Mouse (Mus musculus) left cerebral cortex, postnatal 25 days (tissue): ENCODE results near the gene Cdh1. TPM values are rescaled to one million over a fixed set of nuclear protein-coding genes. Genes with fewer than 3 reads are reported as not detected.

Experiments used
- DNase-seq, 2 experiments: peaks; one replicate each; pipeline ENCODE4 v3.0.0; 2022; ENCODE audit warnings: low spot score in 2 of 2, mixed read lengths in 1 of 2
- intact Hi-C: fragments of 180-260 bp; cut with DNase I; formaldehyde crosslinking; loops from one replicate; pipeline ENCODE4 v1.15.1; 2025
- total RNA-seq, 2 experiments: library from RNA; stranded (reverse); gene quantifications; 2 replicates each; pipeline ENCODE4 v1.2.3; 2021

The Cdh1 gene
- total RNA-seq, 2 experiments from 2014 or later, result 2.3 to 2.5 TPM

GRCm38 (mm10) chr8:106643100-106643499, 39.9 kb downstream of the Cdh1 start:
- DNase-seq, result no peak
- intact Hi-C loops, result no loop called here

DNA sequence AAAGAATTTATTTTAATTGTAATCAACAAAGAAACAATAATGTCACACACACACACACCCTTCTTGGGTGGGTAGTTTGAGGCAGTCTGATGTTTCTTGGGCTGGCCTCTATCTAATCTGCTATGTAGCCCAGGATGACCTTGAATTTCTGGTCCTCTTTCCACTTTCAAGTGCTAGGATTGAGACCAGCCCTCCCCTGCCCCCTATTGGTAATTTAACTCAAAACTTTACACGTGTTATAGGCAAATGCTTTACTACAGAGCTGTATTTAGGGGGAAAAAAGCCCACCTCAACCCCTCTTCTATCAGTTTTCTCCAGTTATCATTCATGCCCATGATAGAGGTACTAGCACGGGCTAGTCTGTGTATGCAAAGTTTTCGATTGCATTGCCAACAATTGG, 41.8 kb downstream of the Cdh1 start:
- intact Hi-C loops, result loop anchor here (5.0 kb wide), 1 partner anchor 233 kb away; no protein-coding TSS in a partner anchor

GRCm38 (mm10) chr8:106646153-106646552, 43.0 kb downstream of the Cdh1 start:
- intact Hi-C loops, result loop anchor here (2.0 to 5.0 kb wide), 2 partner anchors 85 to 234 kb away; no protein-coding TSS in a partner anchor
- DNase-seq, result no peak

More for the DNA sequence above, 41.8 kb downstream of the Cdh1 start:
- no peak for DNase-seq

DNA sequence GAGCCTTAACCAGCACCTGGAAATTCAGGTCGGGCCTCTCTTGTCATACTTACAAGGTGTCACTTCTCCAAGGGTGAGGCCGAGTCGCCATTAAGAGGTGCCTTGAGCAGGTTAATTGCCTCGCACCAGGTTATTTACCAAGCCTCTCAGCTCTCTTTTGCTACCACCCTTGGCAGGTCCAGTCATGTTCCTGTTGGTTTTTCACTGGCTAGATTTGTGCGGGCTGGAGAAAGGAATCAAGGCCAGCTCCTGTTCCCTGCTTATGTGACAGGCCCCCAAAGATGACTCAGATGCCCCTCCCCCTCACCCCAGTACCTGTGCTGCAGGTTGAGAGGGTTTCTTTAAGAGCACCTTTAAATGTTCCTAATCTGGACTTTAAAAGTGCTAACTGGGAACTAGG, 43.6 kb downstream of the Cdh1 start:
- intact Hi-C loops, result loop anchor here (1.0 to 5.0 kb wide), 3 partner anchors 86 to 234 kb away; no protein-coding TSS in a partner anchor
- DNase-seq, result no peak

DNA sequence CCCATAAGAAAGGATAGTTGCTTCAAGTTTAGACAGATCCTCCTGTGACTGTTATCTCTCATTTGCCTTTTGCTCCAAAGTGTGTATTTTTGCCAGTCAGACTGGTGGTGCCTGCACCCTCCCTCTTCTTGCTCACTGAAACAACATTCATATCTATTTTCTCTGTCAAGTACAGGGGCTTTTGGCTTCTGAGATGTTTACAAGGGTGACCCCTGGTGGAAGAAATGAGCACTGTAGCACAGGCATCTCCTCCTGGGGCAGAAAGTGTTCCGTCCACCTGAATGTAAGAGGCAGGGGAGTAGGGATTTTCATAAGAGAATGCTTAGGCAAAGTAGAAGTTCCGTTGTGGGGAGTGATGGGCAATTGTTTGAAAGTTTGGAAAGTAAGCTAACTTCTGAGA, 44.2 kb downstream of the Cdh1 start:
- intact Hi-C loops, result loop anchor here (1.0 to 5.0 kb wide), 3 partner anchors 87 to 235 kb away; no protein-coding TSS in a partner anchor

GRCm38 (mm10) chr8:106648421-106648820, 45.3 kb downstream of the Cdh1 start:
- DNase-seq, result no peak
- intact Hi-C loops, result loop anchor here (5.0 kb wide), 1 partner anchor 236 kb away; no protein-coding TSS in a partner anchor

More for the DNA sequence above, 44.2 kb downstream of the Cdh1 start:
- DNase-seq, result peak; percentile 78 to 80

- intact Hi-C loops, result no loop called here
- no peak for DNase-seq
These were observed 48.8 kb downstream of the Cdh1 start for GRCm38 (mm10) chr8:106651994-106652393.

DNA sequence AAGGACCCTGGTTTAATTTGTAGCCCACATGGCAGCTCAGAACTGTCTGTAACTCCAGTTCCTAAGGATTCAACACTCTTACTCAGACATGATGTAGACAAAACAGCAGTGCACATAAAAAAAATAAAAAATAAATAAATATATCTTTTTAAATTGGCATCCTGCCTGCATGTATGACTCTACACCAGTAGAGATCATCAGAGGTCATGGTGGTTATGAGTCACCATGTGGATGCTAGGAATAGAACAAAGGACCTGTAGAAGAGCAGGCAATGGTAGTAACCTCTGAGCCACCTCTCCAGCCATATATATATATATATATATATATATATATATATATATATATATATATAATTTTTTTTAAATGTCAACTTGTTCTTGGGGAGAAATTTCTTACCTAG, 52.9 kb downstream of the Cdh1 start:
- DNase-seq, result no peak
- intact Hi-C loops, result no loop called here

- intact Hi-C loops, result no loop called here
- DNase-seq, result no peak
These were observed 69.6 kb downstream of the Cdh1 start for GRCm38 (mm10) chr8:106672786-106673185.

GRCm38 (mm10) chr8:106674318-106674717, 71.2 kb downstream of the Cdh1 start:
- no peak for DNase-seq
- intact Hi-C loops, result no loop called here

- intact Hi-C loops, result no loop called here
- DNase-seq, result no peak
These were observed 71.7 kb downstream of the Cdh1 start for GRCm38 (mm10) chr8:106674894-106675293.

- intact Hi-C loops, result loop anchor here (10.0 kb wide), 1 partner anchor 352 kb away; the partner anchor contains the start of gene Vps4a
- DNase-seq, result peak; percentile 90 to 93
These were observed 80.0 kb downstream of the Cdh1 start, which contains the start of gene Tango6 for GRCm38 (mm10) chr8:106682971-106683668. Gene Tango6, plus strand, starts transcription at chr8:106683068.

- intact Hi-C loops, result loop anchor here (10.0 kb wide), 1 partner anchor 350 kb away; the partner anchor contains the start of gene Vps4a
These were observed 81.2 kb downstream of the Cdh1 start for GRCm38 (mm10) chr8:106684387-106684786.

DNA sequence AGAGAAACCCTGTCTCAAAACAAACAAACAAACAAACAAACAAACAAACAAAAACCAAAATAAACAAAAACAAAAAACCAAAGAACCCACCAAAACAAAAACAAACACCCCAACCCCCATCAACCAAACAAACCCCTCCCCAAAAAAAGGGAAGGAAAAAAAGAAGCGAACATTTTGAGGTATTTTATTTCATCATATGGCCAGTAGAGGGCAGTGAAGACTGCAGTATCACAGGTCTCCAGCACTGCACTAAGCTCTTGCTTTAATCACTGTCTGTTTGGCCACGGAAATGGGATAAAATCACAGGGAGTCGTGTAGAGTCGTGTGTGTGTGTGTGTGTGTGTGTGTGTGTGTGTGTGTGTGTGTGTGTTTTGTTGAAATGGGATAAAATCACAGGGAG, 84.3 kb downstream of the Cdh1 start:
- intact Hi-C loops, result loop anchor here (1.0 to 10.0 kb wide), 2 partner anchors 200 to 347 kb away; partner anchors contain the start of gene Vps4a
- DNase-seq, result peak; percentile 21 to 48

More at GRCm38 (mm10) chr8:106684387-106684786, 81.2 kb downstream of the Cdh1 start:
- DNase-seq, result no peak

- intact Hi-C loops, result loop anchor here (2.0 kb wide), 1 partner anchor 305 kb away; no protein-coding TSS in a partner anchor
- DNase-seq, result no peak
These were observed 94.6 kb downstream of the Cdh1 start for GRCm38 (mm10) chr8:106697748-106698248.

DNA sequence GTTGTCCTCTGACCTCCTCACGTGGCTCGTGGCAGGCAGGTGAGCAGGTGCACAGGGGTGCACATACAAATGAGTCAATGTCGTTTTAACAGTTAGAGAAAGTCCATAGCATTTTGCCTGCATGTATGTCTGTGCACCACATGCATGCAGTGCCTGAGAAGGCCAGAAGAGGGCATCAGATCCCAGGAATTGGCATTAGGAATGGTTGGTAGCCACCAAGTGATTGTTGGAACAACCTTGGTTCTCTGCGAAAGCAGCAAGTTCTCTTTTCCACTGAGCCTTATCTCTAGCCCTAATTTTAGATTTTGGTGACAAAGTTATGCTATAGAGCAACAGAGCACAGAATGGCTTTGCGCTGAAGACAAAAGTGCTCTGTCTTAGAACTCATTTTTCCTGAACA, 96.4 kb downstream of the Cdh1 start:
- DNase-seq, result peak; percentile 54 to 70
- intact Hi-C loops, result loop anchor here (2.0 kb wide), 1 partner anchor 303 kb away; no protein-coding TSS in a partner anchor

DNA sequence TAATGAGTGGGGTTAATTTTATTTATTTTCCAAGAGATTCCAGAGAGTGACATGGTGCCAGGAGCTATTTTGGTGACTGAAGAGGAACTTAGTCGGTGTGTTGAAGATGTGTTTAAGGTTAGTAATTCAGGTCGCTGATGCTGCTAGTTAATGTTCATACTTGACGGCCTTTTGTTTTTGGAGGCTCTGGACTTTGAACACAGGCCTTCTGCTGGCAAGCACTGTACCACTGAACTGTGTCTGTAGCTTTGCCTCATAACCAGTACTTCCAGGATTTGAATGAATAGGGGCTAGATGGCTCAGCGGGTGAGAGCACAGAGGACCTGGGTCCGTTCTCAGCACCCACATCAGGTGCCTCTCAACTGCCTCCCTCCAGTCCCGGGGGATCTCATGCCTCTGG, 97.0 kb downstream of the Cdh1 start:
- DNase-seq, result no peak
- intact Hi-C loops, result no loop called here

DNA sequence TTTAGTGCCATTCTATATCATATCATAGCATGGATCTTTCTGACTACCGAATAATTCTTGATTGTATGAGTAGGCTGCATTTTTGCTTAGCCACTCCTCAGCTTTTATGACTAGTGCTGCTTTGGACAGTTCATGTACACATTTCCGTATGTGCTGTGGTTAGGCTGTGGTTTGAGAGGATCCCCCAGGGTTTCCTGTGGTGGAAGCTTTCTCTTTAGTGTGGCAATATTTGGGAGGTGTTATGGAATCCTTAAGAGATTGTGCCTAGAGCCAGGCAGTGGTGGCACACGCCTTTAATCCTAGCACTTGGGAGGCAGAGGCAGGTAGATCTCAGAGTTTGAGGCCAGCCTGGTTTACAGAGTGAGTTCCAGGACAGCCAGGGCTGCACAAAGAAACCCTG, 98.2 kb downstream of the Cdh1 start:
- no peak for DNase-seq
- intact Hi-C loops, result no loop called here

DNA sequence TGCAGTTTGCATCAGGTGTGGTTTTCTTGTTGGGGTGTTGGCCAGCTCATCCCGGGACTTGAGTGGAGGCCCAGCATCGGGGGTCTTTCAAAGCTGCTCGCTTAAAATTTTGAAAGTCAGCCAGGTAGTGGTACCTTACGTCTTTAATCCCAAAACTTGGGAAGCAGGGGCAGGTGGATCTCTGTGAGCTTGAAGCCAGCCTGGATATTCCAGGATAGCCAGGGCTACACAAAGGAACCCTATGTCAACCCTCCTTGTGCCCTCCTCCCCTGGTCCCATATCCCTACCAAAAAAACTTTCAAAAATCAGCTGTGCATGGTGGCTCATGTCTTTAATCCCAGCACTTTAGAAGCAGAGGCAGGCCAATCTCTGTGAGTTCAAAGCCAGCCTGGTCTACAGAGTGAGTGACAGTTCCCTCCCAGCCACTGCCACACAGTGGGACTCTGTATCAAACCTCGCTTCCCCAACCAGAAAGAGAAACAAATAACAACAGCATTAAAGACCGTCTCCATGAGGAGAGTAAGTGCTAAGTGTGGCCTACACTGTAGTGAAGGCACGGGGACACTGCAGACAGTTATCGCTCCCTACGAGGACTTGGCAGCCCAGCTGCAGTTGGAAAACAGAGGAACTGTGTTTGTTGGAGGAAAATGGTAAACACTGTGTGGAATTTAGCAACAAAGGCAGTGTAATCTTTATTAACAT, 101.2 kb downstream of the Cdh1 start:
- intact Hi-C loops, result no loop called here
- no peak for DNase-seq

DNA sequence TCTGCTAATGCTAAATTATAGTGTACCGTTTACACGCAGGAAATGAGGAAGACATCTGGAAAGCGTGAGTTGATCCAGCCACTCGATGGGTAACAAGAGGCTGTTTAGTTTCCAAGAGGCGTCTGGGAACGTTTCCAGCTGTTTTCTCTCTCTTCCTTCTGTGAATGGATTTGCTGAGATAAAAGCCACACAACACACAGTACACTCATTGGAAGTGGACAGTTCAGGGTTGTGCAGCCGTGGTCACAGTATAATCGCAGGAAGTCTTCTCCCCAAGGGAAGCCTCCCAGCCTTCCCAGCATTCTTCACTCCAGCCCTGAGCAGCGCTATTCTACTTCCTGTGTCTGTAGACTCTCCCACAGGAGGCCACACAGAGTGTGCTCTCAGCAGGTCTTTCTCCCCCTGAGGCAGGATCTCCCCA, 101.8 kb downstream of the Cdh1 start:
- peak; percentile 21 to 47 for DNase-seq
- intact Hi-C loops, result no loop called here
